Mouse (Mus musculus) kidney, embryonic 14.5 days (tissue): ENCODE measurements at regions not wholly inside any gene's neighbourhood (a gene's known extent, or its start where the extent isn't known, plus 50 kb on each side); places are given as distances from the start of the nearest gene placed in this dataset.
A peak's percentile ranks its signal among the peaks of the same experiment; 100 is the strongest.

Experiments used
- ATAC-seq: fragments of 200-750 bp; cut with Nextera tagmentation; 2 replicates; pipeline ENCODE4 v1.8.0; 2017; ENCODE audit warnings: moderate number of reproducible peaks, mild to moderate bottlenecking, moderate TSS enrichment, moderate library complexity; ENCODE audit not compliant: low FRiP score, low TSS enrichment
- H3K27ac ChIP-seq: fragments of 300-500 bp; sonication (generic); 2 replicates; pipeline ENCODE4 v1.5.1; 2014; ENCODE audit warnings: low read depth, mild to moderate bottlenecking, low read length, moderate library complexity, mixed read lengths
- H3K27me3 ChIP-seq: fragments of 300-500 bp; sonication (generic); 2 replicates; pipeline ENCODE4 v1.6.1; 2014; ENCODE audit warnings: mild to moderate bottlenecking, low read length; ENCODE audit not compliant: control insufficient read depth, insufficient read depth
- H3K36me3 ChIP-seq: fragments of 300-500 bp; sonication (generic); 2 replicates; pipeline ENCODE4 v1.6.1; 2014; ENCODE audit warnings: low read length, mixed read lengths; ENCODE audit not compliant: control insufficient read depth, insufficient read depth
- H3K4me1 ChIP-seq: fragments of 300-500 bp; sonication (generic); 2 replicates; pipeline ENCODE4 v1.6.1; 2014; ENCODE audit warnings: low read length, mixed read lengths; ENCODE audit not compliant: control insufficient read depth, insufficient read depth
- H3K4me2 ChIP-seq: fragments of 300-500 bp; sonication (generic); replicated peaks from 2 replicates; pipeline ENCODE4 v1.6.1; 2014; ENCODE audit warnings: low read depth, mild to moderate bottlenecking, low read length
- H3K4me3 ChIP-seq: fragments of 300-500 bp; sonication (generic); 2 replicates; pipeline ENCODE4 v1.5.1; 2014; ENCODE audit warnings: mild to moderate bottlenecking, low read length
- H3K9ac ChIP-seq: fragments of 300-500 bp; sonication (generic); 2 replicates; pipeline ENCODE4 v1.6.1; 2014; ENCODE audit warnings: low read depth, mild to moderate bottlenecking, low read length, moderate library complexity
- H3K9me3 ChIP-seq: fragments of 300-500 bp; sonication (generic); 2 replicates; pipeline ENCODE4 v1.6.1; 2016; ENCODE audit warnings: low read length; ENCODE audit not compliant: control insufficient read depth
- WGBS: fragments of 180-500 bp; shearing (Covaris S2); extraction: QIAGEN DNeasy Blood & Tissue Kit; methylation state at CpG from one replicate; pipeline ENCODE4 v1.1.7; 2014; 5-methylcytosine and 5-hydroxymethylcytosine counted together

GRCm38 (mm10) chr4:131056293-131056692, 112.1 kb downstream of the Matn1 start:
- no peak for ATAC-seq
- peaks cover 8% of the 10 kb centered on the region; the same call in 1 of the 2 replicates for H3K4me1 ChIP-seq
- no peak overlapping the region for H3K9ac ChIP-seq
- peaks cover 8% of the 10 kb centered on the region for H3K9me3 ChIP-seq
- WGBS, result 90% methylated on average over 3 of the region's 3 CpGs
- H3K4me3 ChIP-seq, result no peak overlapping the region
- no peak overlapping the region for H3K4me2 ChIP-seq
- no peak overlapping the region for H3K27ac ChIP-seq
- H3K27me3 ChIP-seq, result no peaks in the 10 kb centered on the region
- H3K36me3 ChIP-seq, result no peaks in the 10 kb centered on the region

- Histone ChIP-seq H3K9ac (no peak overlapping the region), H3K27ac (no peak overlapping the region), H3K4me2 (no peak overlapping the region), H3K36me3 (no peaks in the 10 kb centered on the region), H3K27me3 (no peaks in the 10 kb centered on the region), H3K9me3 (no peaks in the 10 kb centered on the region), H3K4me1 (peaks cover 8% of the 10 kb centered on the region; the same call in 1 of the 2 replicates), H3K4me3 (no peak overlapping the region)
- ATAC-seq, result no peak
- 50% methylated on average over 7 of the region's 7 CpGs for WGBS
These were observed 115.4 kb downstream of the Matn1 start for GRCm38 (mm10) chr4:131059572-131059971.

GRCm38 (mm10) chr4:131060191-131060680, 116.1 kb downstream of the Matn1 start:
- 23% methylated on average over 1 of the region's 1 CpGs for WGBS
- H3K36me3 ChIP-seq, result no peaks in the 10 kb centered on the region
- ATAC-seq, result peak; percentile 61

GRCm38 (mm10) chr4:131060706-131061105, 116.5 kb downstream of the Matn1 start:
- Histone ChIP-seq H3K27me3 (no peaks in the 10 kb centered on the region), H3K27ac (no peak overlapping the region), H3K4me2 (no peak overlapping the region), H3K36me3 (no peaks in the 10 kb centered on the region), H3K9ac (no peak overlapping the region), H3K9me3 (no peaks in the 10 kb centered on the region), H3K4me3 (no peak overlapping the region), H3K4me1 (peaks cover 8% of the 10 kb centered on the region; the same call in 1 of the 2 replicates)
- ATAC-seq, result peak; percentile 77
- 11% methylated on average over 2 of the region's 2 CpGs for WGBS

More at GRCm38 (mm10) chr4:131060191-131060680, 116.1 kb downstream of the Matn1 start:
- Histone ChIP-seq H3K27me3 (no peaks in the 10 kb centered on the region), H3K9me3 (no peaks in the 10 kb centered on the region), H3K9ac (no peak overlapping the region), H3K27ac (no peak overlapping the region), H3K4me2 (no peak overlapping the region; the same call in 1 of the 2 replicates), H3K4me3 (no peak overlapping the region), H3K4me1 (peaks cover 8% of the 10 kb centered on the region; the same call in 1 of the 2 replicates)

GRCm38 (mm10) chr4:131062592-131062991, 118.4 kb downstream of the Matn1 start:
- Histone ChIP-seq H3K36me3 (no peaks in the 10 kb centered on the region), H3K4me1 (peaks cover 8% of the 10 kb centered on the region; the same call in 1 of the 2 replicates), H3K4me3 (no peak overlapping the region), H3K27ac (no peak overlapping the region), H3K9me3 (no peaks in the 10 kb centered on the region), H3K27me3 (no peaks in the 10 kb centered on the region), H3K4me2 (no peak overlapping the region), H3K9ac (no peak overlapping the region)
- 76% methylated on average over 4 of the region's 4 CpGs for WGBS
- no peak for ATAC-seq

- H3K4me1 ChIP-seq, result no peaks in the 10 kb centered on the region
- no peak for ATAC-seq
- H3K9ac ChIP-seq, result no peak overlapping the region
- no peak overlapping the region for H3K27ac ChIP-seq
- WGBS, result 59% methylated on average over 8 of the region's 8 CpGs
- no peak overlapping the region for H3K4me2 ChIP-seq
- H3K9me3 ChIP-seq, result no peaks in the 10 kb centered on the region
- no peaks in the 10 kb centered on the region for H3K27me3 ChIP-seq
- no peaks in the 10 kb centered on the region for H3K36me3 ChIP-seq
- H3K4me3 ChIP-seq, result no peak overlapping the region
These were observed 122.2 kb downstream of the Matn1 start for GRCm38 (mm10) chr4:131066186-131066939.

- no peak overlapping the region for H3K4me3 ChIP-seq
- no peak for ATAC-seq
- H3K27ac ChIP-seq, result no peak overlapping the region
- H3K9ac ChIP-seq, result no peak overlapping the region
- H3K27me3 ChIP-seq, result no peaks in the 10 kb centered on the region
- H3K9me3 ChIP-seq, result no peaks in the 10 kb centered on the region
- H3K4me2 ChIP-seq, result no peak overlapping the region
- no peaks in the 10 kb centered on the region for H3K36me3 ChIP-seq
- 0 out of 2 replicates have a peak, but pooled peaks cover 3% of the 10 kb centered on the region for H3K4me1 ChIP-seq
These were observed 126.4 kb downstream of the Matn1 start for GRCm38 (mm10) chr4:131070566-131070965.

GRCm38 (mm10) chr4:131072623-131073022, 128.4 kb downstream of the Matn1 start:
- Histone ChIP-seq H3K4me1 (0 out of 2 replicates have a peak, but pooled peaks cover 3% of the 10 kb centered on the region), H3K27me3 (no peaks in the 10 kb centered on the region), H3K36me3 (no peaks in the 10 kb centered on the region), H3K4me3 (no peak overlapping the region), H3K9ac (no peak overlapping the region), H3K9me3 (no peaks in the 10 kb centered on the region), H3K27ac (no peak overlapping the region), H3K4me2 (no peak overlapping the region)
- no peak for ATAC-seq
- 97% methylated on average over 2 of the region's 2 CpGs for WGBS

- 27% methylated on average over 8 of the region's 8 CpGs for WGBS
- no peaks in the 10 kb centered on the region for H3K36me3 ChIP-seq
- H3K27ac ChIP-seq, result no peak overlapping the region
These were observed 129.2 kb downstream of the Matn1 start for GRCm38 (mm10) chr4:131073420-131073819.

More at GRCm38 (mm10) chr4:131073420-131073819, 129.2 kb downstream of the Matn1 start:
- no peak overlapping the region for H3K9ac ChIP-seq
- no peaks in the 10 kb centered on the region for H3K27me3 ChIP-seq
- no peak for ATAC-seq
- no peak overlapping the region for H3K4me3 ChIP-seq
- 0 out of 2 replicates have a peak, but pooled peaks cover 3% of the 10 kb centered on the region for H3K4me1 ChIP-seq
- H3K9me3 ChIP-seq, result no peaks in the 10 kb centered on the region
- H3K4me2 ChIP-seq, result no peak overlapping the region
